Mouse (Mus musculus) midbrain, postnatal 0 days (tissue): ENCODE results near the gene Hand1. TPM values are rescaled to one million over a fixed set of nuclear protein-coding genes. Genes with fewer than 3 reads are reported as not detected.

Experiments
- ATAC-seq: fragments of 200-750 bp; cut with Nextera tagmentation; 2 replicates; pipeline ENCODE4 v1.8.0; 2017; ENCODE audit warnings: moderate number of reproducible peaks, mild to moderate bottlenecking, moderate TSS enrichment, moderate library complexity; ENCODE audit not compliant: low FRiP score
- DNase-seq: peaks from one replicate; pipeline ENCODE4 v3.0.0-alpha.2; 2015; ENCODE audit warnings: low spot score
- H3K27ac ChIP-seq: fragments of 300-500 bp; sonication (generic); 2 replicates; pipeline ENCODE4 v1.5.1; 2014; ENCODE audit warnings: low read depth, mild to moderate bottlenecking, low read length, mixed read lengths
- H3K27me3 ChIP-seq: fragments of 300-500 bp; sonication (generic); 2 replicates; pipeline ENCODE4 v1.6.1; 2014; ENCODE audit warnings: low read length, control low read depth, mixed read lengths; ENCODE audit not compliant: insufficient read depth
- H3K36me3 ChIP-seq: fragments of 300-500 bp; sonication (generic); 2 replicates; pipeline ENCODE4 v1.6.1; 2014; ENCODE audit warnings: low read length, control low read depth, mixed read lengths; ENCODE audit not compliant: insufficient read depth
- H3K4me1 ChIP-seq: fragments of 300-500 bp; sonication (generic); 2 replicates; pipeline ENCODE4 v1.6.1; 2014; ENCODE audit warnings: mild to moderate bottlenecking, control low read depth, antibody characterized with exemption, low read length, mixed read lengths; ENCODE audit not compliant: insufficient read depth
- H3K4me2 ChIP-seq: fragments of 300-500 bp; sonication (generic); 2 replicates; pipeline ENCODE4 v1.6.1; 2014; ENCODE audit warnings: low read depth, mild to moderate bottlenecking, low read length, mixed read lengths; ENCODE audit not compliant: poor library complexity, severe bottlenecking
- H3K4me3 ChIP-seq: fragments of 300-500 bp; sonication (generic); 2 replicates; pipeline ENCODE4 v1.5.1; 2014; ENCODE audit warnings: low read depth, mild to moderate bottlenecking, low read length, moderate library complexity
- H3K9ac ChIP-seq: fragments of 300-500 bp; sonication (generic); replicated peaks from 2 replicates; pipeline ENCODE4 v1.6.1; 2014; ENCODE audit warnings: mild to moderate bottlenecking, low read length, moderate library complexity, mixed read lengths; ENCODE audit not compliant: poor library complexity, severe bottlenecking
- H3K9me3 ChIP-seq: fragments of 300-500 bp; sonication (generic); 2 replicates; pipeline ENCODE4 v1.6.1; 2016; ENCODE audit warnings: low read length, control low read depth
- CTCF ChIP-seq: IDR thresholded peaks from 2 replicates; pipeline ENCODE4 v1.5.1; 2016; ENCODE audit warnings: antibody characterized with exemption, mild to moderate bottlenecking
- WGBS: fragments of 180-500 bp; shearing (Covaris S2); extraction: QIAGEN DNeasy Blood & Tissue Kit; methylation state at CpG from one replicate; pipeline ENCODE4 v1.1.7; 2014; 5-methylcytosine and 5-hydroxymethylcytosine counted together
- polyA plus RNA-seq: library from polyadenylated mRNA; unstranded; fragments of >200 nt; fragmentation: Nextera tagmentation; extraction: Ambion mirVana; gene quantifications from 2 replicates; pipeline ENCODE4 v1.2.1, GENCODE M21; 2015
- total RNA-seq: library from RNA; depleted of rRNA; stranded (reverse); fragments of >200 nt; gene quantifications from 2 replicates; pipeline ENCODE4 v1.2.3, GENCODE M21; 2014; rRNA removed

Gene Hand1
- total and polyA plus RNA-seq, 2 experiments from 2014 or later: not detected

DNA sequence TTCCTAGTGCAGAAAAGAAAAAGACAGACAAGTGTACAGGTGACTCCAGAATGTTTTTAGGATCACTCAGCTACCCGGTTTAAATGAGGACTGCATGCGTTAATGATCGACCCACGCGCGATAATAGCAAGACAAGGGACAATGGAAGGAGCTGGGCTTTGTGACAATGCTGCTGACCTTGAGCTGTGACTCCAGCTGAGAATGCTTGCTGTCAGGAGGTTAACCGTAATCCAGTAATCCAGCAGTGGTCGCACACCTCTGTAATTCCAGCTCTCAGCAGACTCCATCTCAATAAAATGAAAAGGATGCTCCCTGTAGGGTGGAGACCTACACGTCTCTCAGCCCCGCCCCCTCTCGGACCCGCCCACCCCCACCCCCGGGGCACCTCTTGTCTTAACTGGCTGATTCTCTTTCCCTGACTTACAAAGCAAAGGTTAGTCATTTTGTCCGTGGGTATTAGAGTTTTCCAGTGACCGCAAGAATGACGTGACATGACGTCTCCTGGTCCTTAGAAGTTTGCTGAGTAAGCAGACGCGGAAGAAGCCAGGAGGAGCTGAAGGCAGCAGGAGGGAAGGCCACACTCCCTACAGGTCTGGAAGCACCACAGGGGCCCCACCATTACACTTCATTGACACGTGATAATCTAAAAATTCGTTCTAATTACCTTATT, 41.6 kb downstream of the Hand1 start:
- ATAC-seq (no peak), DNase-seq (no peak)
- TF ChIP-seq CTCF: no peak
- H3K9me3 ChIP-seq: no peaks in the 10 kb centered on the region
- 27% methylated on average over 21 of the region's 21 CpGs for WGBS
- no peaks in the 10 kb centered on the region for H3K36me3 ChIP-seq
- no peak overlapping the region for H3K27ac ChIP-seq
- H3K4me3 ChIP-seq: no peak overlapping the region
- peaks cover 10% of the 10 kb centered on the region; the same call in 1 of the 2 replicates for H3K4me1 ChIP-seq
- H3K27me3 ChIP-seq: no peaks in the 10 kb centered on the region
- no peak overlapping the region for H3K4me2 ChIP-seq
- no peak overlapping the region for H3K9ac ChIP-seq

DNA sequence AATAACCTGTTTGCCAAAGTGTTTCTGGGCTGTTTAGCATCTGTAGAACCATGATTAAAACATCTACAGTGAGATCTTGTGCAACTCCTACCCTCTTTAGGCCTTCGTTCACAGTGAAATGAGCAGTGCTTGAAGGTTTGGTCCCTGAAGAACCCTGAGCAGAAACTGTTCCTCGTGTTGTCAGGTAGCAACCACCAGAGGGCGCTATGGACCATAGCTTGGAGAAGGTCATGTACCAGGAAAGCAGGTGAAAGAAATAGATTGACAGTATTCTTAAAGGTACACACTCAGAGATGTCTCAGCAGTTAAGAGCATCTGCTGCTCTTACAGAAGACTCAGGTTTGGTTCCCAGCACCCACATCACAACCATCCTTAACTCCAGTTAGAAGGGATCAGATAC, 44.7 kb downstream of the Hand1 start:
- Histone ChIP-seq H3K27me3 (no peaks in the 10 kb centered on the region), H3K36me3 (no peaks in the 10 kb centered on the region), H3K27ac (no peak overlapping the region), H3K4me1 (peaks cover 10% of the 10 kb centered on the region; the same call in 1 of the 2 replicates), H3K4me2 (no peak overlapping the region), H3K4me3 (no peak overlapping the region), H3K9ac (no peak overlapping the region), H3K9me3 (no peaks in the 10 kb centered on the region)
- TF ChIP-seq CTCF: peak; percentile 64
- ATAC-seq: no peak
- 55% methylated on average over 3 of the region's 3 CpGs for WGBS
- no peak for DNase-seq

- H3K4me3 ChIP-seq: no peak overlapping the region
- 0 out of 2 replicates have a peak overlapping the region, but pooled peaks have one; percentile 4 for H3K4me2 ChIP-seq
- WGBS: 15% methylated on average over 18 of the region's 18 CpGs
- DNase-seq (peak; percentile 84), ATAC-seq (peak; percentile 79)
- TF ChIP-seq CTCF: peak; percentile 80
- H3K9me3 ChIP-seq: no peaks in the 10 kb centered on the region
- H3K4me1 ChIP-seq: peaks cover 10% of the 10 kb centered on the region; the same call in 1 of the 2 replicates
- peaks cover 4% of the 10 kb centered on the region; the same call in 1 of the 2 replicates for H3K36me3 ChIP-seq
- H3K27ac ChIP-seq: peak overlapping the region; percentile 85
- no peaks in the 10 kb centered on the region for H3K27me3 ChIP-seq
- H3K9ac ChIP-seq: peak overlapping the region; percentile 54
Measured at GRCm38 (mm10) chr11:57786616-57787418, 45.8 kb downstream of the Hand1 start.

GRCm38 (mm10) chr11:57779824-57780223, 52.8 kb downstream of the Hand1 start:
- no peak overlapping the region for H3K4me3 ChIP-seq
- no peak for TF ChIP-seq CTCF
- no peaks in the 10 kb centered on the region for H3K4me1 ChIP-seq
- no peak overlapping the region for H3K27ac ChIP-seq
- 91% methylated on average over 14 of the region's 14 CpGs for WGBS
- H3K27me3 ChIP-seq: no peaks in the 10 kb centered on the region
- no peak for DNase-seq
- no peak overlapping the region for H3K9ac ChIP-seq
- H3K9me3 ChIP-seq: no peaks in the 10 kb centered on the region
- H3K4me2 ChIP-seq: no peak overlapping the region
- H3K36me3 ChIP-seq: peaks cover 5% of the 10 kb centered on the region; the same call in 1 of the 2 replicates
- no peak for ATAC-seq

Other genes with a start within 250 kb of the Hand1 start
- gene Galnt10, start 187.4 kb downstream of the Hand1 start, total RNA-seq: 21.3 and 26.0 TPM in 2 replicates
- gene Galnt10, start 187.4 kb downstream of the Hand1 start, polyA plus RNA-seq: 11.8 and 12.0 TPM in 2 replicates
- 35.1 and 40.1 TPM in 2 replicates for gene Sap30l, start 31.2 kb downstream of the Hand1 start, total RNA-seq
- 9.4 and 11.6 TPM in 2 replicates for gene Sap30l, start 31.2 kb downstream of the Hand1 start, polyA plus RNA-seq
- 51.8 and 53.1 TPM in 2 replicates for gene Larp1, start 176.2 kb upstream of the Hand1 start, total RNA-seq
- 14.7 and 15.7 TPM in 2 replicates for gene Larp1, start 176.2 kb upstream of the Hand1 start, polyA plus RNA-seq